Mouse (Mus musculus) embryonic facial prominence, embryonic 10.5 days (tissue): Measurements from ENCODE around the gene Trub1. TPM values are rescaled to one million over a fixed set of nuclear protein-coding genes. Genes with fewer than 3 reads are reported as not detected.
A peak's percentile ranks its signal among the peaks of the same experiment; 100 is the strongest.

Source experiments
- DNase-seq: peaks from one replicate; pipeline ENCODE4 v3.0.0-alpha.2; 2017; ENCODE audit warnings: low spot score
- H3K27ac ChIP-seq: fragments of 300-500 bp; sonication (generic); replicated peaks from 2 replicates; pipeline ENCODE4 v1.5.1; 2016; ENCODE audit warnings: mild to moderate bottlenecking
- H3K27me3 ChIP-seq: fragments of 300-500 bp; sonication (generic); replicated peaks from 2 replicates; pipeline ENCODE4 v1.6.1; 2016; ENCODE audit warnings: low read depth, mild to moderate bottlenecking; ENCODE audit not compliant: poor library complexity, severe bottlenecking
- H3K36me3 ChIP-seq: fragments of 300-500 bp; sonication (generic); replicated peaks from 2 replicates; pipeline ENCODE4 v1.6.1; 2016; ENCODE audit warnings: mild to moderate bottlenecking, moderate library complexity
- H3K4me1 ChIP-seq: fragments of 300-500 bp; sonication (generic); 2 replicates; pipeline ENCODE4 v1.6.1; 2016
- H3K4me3 ChIP-seq: fragments of 300-500 bp; sonication (generic); 2 replicates; pipeline ENCODE4 v1.5.1; 2016; ENCODE audit warnings: mild to moderate bottlenecking, moderate library complexity
- H3K9me3 ChIP-seq: fragments of 300-500 bp; sonication (generic); 2 replicates; pipeline ENCODE4 v1.6.1; 2016; ENCODE audit warnings: mild to moderate bottlenecking
- WGBS: fragments of 180-500 bp; shearing (Covaris S2); methylation state at CpG from one replicate; pipeline ENCODE4 v1.1.7; 2016; 5-methylcytosine and 5-hydroxymethylcytosine counted together
- polyA plus RNA-seq: library from polyadenylated mRNA; unstranded; fragments of >200 nt; fragmentation: Nextera tagmentation; extraction: Ambion mirVana; gene quantifications from 2 replicates; pipeline ENCODE4 v1.2.1, GENCODE M21; 2016

Gene Trub1
- 21.7 and 25.6 TPM in 2 replicates for polyA plus RNA-seq

DNA sequence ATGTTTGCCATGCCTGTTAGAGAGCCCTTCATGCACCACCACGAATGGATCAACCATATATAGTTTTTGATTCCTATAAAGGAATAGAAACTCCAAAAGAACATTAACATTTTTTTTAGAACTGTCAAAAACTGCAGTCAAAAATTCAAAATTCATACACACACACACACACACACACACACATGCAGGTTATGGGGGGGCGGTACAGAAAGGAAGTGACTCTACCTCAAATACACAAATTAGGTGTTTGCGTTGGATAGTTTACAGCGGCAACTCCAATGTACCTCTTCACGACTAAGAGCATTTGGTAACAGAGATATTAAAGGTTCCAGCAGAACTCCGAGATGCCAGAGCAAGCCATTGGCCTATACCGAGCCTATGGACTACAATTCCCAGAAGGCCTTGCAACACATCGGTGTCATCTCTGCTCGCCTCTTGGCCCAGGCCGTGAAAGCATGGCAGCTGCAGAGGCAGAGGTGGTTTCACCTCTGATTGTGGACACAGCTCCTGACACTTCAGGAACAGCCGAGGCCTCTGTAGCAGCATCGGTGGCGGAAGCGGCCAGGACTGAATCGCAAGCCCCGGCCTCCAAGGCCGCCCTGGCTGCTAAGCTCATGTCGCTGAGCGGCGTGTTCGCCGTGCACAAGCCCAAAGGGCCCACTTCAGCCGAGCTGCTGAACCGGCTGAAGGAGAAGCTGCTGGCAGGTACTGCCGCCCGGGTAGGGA is at the start of gene Trub1:
TSS of gene Trub1 (plus strand) at position 421 of the 726 bp plus-strand sequence.
- Histone ChIP-seq H3K36me3 (0 out of 2 replicates have a peak, but pooled peaks cover 3% of the 10 kb centered on the region), H3K27me3 (no peaks in the 10 kb centered on the region), H3K27ac (peak within 1 kb of the TSS; percentile 89), H3K4me1 (peaks cover 16% of the 10 kb centered on the region), H3K4me3 (peak within 1 kb of the TSS; percentile 94), H3K9me3 (no peaks in the 10 kb centered on the region)
- 5% methylated on average over 26 of the region's 26 CpGs for WGBS
- peak; percentile 79 for DNase-seq

DNA sequence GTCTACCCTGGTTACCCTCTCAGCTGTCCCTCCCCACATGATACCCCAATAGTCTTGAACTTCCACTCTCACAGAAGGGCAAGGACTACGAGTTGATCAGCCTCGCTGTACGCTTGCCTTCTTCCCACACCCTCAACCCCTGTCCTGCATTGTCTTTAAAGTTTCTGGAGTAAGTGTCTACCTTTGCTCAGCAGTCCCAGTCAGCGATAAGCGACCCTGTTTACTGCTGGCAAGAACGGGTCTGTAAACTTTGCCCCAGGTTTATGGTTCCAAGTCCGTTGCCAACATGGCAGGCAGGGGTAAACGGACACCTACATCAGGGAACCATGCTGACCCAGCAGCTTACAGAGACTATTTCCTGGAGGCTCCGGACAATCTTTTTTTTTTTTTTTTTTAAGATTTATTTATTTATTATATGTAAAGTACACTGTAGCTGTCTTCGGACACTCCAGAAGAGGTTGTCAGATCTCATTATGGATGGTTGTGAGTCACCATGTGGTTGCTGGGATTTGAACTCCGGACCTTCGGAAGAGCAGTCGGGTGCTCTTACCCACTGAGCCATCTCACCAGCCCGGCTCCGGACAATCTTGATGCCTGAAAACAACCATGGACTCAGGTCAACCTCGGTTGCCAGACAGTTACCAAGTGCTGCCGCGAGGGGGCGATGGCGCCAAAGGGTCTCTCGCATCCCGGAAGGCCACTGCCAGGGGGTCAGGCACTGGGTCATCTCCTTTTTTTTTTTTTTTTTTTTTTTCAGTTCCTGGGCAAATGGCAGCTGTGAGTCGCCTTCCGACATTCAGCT is 48.8 kb upstream of the Trub1 start:
- 10% methylated on average over 24 of the region's 24 CpGs for WGBS
- Histone ChIP-seq H3K9me3 (no peaks in the 10 kb centered on the region), H3K27ac (peak overlapping the region; percentile 14; the same call in 1 of the 2 replicates), H3K4me3 (peak overlapping the region; percentile 44), H3K36me3 (no peaks in the 10 kb centered on the region), H3K27me3 (no peaks in the 10 kb centered on the region), H3K4me1 (peaks cover 20% of the 10 kb centered on the region)
- peak; percentile 91 for DNase-seq

DNA sequence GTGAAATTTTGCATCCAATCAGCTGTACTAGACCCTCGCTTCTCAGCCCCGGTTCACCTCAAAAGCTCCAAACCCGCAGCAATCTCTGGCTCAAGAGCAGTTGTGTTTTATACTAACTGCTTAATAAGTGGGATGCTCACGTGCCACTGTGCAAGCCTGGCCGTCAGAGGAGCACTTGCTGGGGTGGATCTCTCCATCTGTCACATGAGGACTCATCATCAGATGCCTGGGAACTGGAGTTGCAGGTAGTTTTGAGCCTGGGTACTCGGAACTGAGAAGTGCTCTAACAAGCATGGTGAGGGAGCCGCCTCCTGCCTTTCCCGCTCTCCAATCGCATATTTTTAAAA is 48.2 kb upstream of the Trub1 start:
- peaks cover 20% of the 10 kb centered on the region for H3K4me1 ChIP-seq
- no peaks in the 10 kb centered on the region for H3K27me3 ChIP-seq
- no peak for DNase-seq
- H3K9me3 ChIP-seq = no peaks in the 10 kb centered on the region
- peak overlapping the region; percentile 48; the same call in 1 of the 2 replicates for H3K27ac ChIP-seq
- H3K36me3 ChIP-seq = no peaks in the 10 kb centered on the region
- 5% methylated on average over 9 of the region's 9 CpGs for WGBS
- peak overlapping the region; percentile 44 for H3K4me3 ChIP-seq

DNA sequence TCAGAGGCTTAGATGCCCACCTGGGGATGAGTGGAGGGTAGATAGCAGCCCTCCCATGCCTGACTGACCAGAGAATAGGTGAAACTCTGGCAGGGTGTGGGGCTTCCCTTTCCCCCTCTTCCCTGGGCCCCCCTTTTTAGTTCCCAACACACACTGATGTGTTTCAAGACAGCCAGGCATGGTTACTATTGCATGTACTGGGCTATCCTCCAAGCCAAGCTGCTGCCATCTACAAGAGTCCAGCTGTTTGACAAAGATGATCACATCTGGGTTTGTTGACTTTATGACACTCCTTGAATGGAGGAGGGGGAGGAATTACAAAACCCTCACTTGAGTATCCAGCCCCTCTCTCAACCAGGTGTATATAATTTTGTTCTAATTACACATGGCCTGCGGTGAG is 44.8 kb upstream of the Trub1 start:
- no peaks in the 10 kb centered on the region for H3K9me3 ChIP-seq
- 83% methylated on average over 1 of the region's 1 CpGs for WGBS
- H3K36me3 ChIP-seq = no peaks in the 10 kb centered on the region
- no peak overlapping the region for H3K4me3 ChIP-seq
- no peak for DNase-seq
- peaks cover 42% of the 10 kb centered on the region for H3K4me1 ChIP-seq
- H3K27me3 ChIP-seq = no peaks in the 10 kb centered on the region
- no peak overlapping the region for H3K27ac ChIP-seq

DNA sequence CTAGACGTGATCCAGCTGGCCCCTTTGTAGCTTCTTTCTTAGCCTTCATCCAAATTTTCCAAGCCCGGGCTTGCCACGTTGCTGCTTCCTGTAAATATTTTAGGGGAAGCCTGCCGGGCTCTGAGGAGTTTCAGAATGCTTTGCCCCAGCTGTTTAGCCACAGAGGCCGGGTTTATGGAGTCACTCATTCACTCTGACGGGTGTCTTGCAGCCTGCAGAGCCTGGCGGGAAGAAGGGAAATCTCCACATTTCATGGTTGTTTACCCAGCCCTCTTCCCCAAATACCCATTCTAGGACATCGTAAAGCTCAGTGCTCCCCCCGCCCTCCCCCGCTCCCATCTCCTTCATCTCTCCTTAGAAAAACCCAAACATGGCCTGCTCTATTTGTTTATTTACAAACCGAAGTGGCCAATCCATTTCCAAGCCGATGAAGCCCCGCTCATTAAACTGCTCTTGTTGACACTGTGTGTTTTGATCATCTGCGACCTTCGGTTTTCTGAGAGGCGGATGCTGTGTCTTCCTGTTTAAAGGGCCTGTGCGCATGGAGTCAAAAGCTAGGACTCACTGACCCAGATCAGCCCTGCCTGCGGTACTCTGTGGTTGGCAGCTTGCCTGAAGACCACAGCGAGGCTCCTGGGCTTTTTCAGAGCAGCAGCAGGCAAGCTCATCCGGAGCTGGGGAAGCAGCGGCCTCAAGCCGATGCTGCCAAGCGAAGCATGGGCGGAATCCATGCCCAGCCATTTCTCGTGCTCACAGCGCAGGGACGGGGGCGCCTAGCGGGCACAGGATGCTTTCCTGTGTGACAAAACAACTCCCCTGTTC is 41.1 kb upstream of the Trub1 start:
- 44% methylated on average over 29 of the region's 29 CpGs for WGBS
- Histone ChIP-seq H3K36me3 (no peaks in the 10 kb centered on the region), H3K4me3 (peak overlapping the region; percentile 21; the same call in 1 of the 2 replicates), H3K27ac (peak overlapping the region; percentile 78), H3K4me1 (peaks cover 30% of the 10 kb centered on the region), H3K9me3 (no peaks in the 10 kb centered on the region), H3K27me3 (no peaks in the 10 kb centered on the region)
- peak; percentile 61 for DNase-seq

DNA sequence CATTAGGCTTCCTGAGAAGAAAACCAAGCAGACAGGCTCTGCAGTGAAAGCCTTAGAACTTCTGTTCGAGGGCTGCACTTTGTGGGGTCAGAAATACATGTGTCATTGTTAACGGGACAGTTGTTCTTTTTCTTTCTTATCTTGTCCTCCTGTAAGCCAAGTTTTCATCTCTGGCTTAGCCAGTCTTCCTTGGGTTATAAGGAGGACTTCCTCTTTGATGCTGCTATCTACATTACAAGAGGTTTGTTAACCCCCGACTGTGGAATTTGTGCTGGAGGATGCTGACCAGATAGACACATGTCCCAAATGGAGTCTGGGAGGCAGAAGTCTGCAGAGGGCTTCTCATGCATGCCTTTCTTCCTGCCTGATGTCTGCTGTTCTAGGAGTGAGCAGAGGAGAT is 39.5 kb upstream of the Trub1 start:
- WGBS = 84% methylated on average over 3 of the region's 3 CpGs
- H3K27ac ChIP-seq = no peak overlapping the region
- no peak overlapping the region for H3K4me3 ChIP-seq
- no peaks in the 10 kb centered on the region for H3K9me3 ChIP-seq
- peaks cover 33% of the 10 kb centered on the region for H3K4me1 ChIP-seq
- no peaks in the 10 kb centered on the region for H3K36me3 ChIP-seq
- DNase-seq = no peak
- H3K27me3 ChIP-seq = no peaks in the 10 kb centered on the region; the same call in 1 of the 2 replicates

DNA sequence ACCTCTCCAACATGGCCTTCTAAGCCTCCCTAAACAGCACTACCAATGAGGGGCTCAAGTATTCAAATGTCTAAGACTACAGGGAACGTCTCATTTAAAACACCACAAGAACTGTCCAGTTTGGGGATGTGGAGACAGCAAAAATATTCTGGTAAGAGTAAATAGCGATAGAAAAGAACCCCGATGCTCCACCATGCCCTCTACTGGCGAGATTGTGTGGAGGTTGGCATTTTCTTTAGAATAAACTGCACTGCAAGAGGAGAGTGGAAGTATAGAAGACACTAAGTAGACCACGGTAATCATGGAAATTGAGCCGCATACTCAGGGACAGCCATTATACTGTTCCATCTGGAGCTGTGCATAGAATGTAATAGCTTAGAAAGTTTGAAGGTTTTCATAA is 38.8 kb upstream of the Trub1 start:
- Histone ChIP-seq H3K4me3 (no peak overlapping the region), H3K27me3 (no peaks in the 10 kb centered on the region; the same call in 1 of the 2 replicates), H3K36me3 (no peaks in the 10 kb centered on the region), H3K27ac (no peak overlapping the region), H3K9me3 (no peaks in the 10 kb centered on the region), H3K4me1 (peaks cover 33% of the 10 kb centered on the region)
- no peak for DNase-seq
- 82% methylated on average over 6 of the region's 6 CpGs for WGBS

DNA sequence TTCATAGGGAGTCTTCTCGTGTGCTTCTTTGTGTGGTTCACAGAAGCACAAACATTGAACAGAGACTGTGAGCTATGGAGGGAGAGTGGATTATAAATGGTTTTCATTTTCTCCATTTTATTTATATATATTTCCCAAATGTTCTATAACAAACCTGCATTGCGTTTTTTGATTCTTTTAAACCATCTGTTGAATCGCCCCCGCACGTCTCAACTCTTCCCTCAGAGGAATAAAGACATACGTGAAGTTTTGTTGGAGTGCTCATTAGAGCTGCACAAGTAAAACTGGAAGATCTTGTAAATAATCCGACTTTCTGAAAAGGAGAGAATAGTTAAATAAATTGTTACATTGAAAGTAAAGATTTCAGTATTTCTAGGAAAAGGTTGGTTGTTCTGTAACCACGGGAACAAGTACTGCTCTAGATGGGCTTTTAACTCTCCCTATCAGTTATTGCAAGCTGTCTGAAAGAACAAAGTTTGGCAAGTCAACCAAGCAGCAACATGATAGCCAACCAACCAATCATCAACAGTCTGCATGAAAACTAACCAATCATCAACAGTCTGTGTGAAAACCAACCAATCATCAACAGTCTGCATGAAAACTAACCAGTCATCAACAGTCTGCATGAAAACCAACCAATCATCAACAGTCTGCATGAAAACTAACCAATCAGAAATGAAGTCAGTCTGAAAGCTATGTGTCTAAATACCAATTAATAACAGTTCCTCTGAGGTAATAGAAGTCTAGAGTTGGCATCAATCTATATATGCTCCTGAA is 37.5 kb upstream of the Trub1 start:
- peaks cover 33% of the 10 kb centered on the region for H3K4me1 ChIP-seq
- WGBS = 89% methylated on average over 8 of the region's 8 CpGs
- no peak for DNase-seq
- H3K9me3 ChIP-seq = no peaks in the 10 kb centered on the region
- no peak overlapping the region for H3K4me3 ChIP-seq
- no peaks in the 10 kb centered on the region; the same call in 1 of the 2 replicates for H3K27me3 ChIP-seq
- no peaks in the 10 kb centered on the region for H3K36me3 ChIP-seq
- no peak overlapping the region for H3K27ac ChIP-seq

DNA sequence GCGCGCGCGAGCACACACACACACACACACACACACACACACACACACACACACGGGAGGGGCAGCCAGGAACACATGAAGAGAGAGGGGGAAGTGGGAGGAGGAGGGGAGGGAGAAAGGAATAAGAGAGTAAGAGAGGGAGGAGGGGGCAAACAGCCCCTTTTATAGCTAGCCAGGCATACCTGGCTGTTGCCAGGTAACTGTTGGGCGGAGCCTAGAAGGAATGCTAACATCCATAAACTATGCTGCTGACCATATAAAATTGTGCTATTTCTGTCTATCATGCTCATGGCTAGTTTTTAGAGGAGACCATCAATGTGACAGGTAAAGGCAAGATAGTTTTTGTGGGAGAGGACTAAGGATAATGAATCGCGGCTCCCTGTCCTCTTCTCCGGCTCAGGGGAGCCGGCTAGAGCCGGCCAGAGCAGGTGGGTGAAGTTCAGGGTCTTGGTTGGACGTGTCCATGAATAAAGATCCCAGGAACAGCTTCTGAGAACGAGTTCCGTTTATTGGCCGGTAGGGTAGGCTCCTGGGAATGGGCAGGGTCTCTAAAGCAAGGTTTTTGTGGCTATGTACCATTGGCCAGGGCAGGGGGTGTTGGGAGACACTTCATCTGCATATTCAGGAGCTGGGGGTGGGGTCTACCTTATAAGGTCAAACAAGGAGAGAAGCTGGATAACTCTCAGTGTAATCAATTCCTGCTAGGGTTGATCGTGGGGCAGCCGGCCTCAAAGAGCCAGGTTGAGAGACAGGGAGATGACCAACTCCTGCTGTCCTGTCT is 34.7 kb upstream of the Trub1 start:
- peaks cover 20% of the 10 kb centered on the region for H3K4me1 ChIP-seq
- 19% methylated on average over 17 of the region's 17 CpGs for WGBS
- no peaks in the 10 kb centered on the region for H3K36me3 ChIP-seq
- H3K27ac ChIP-seq = peak overlapping the region; percentile 41; the same call in 1 of the 2 replicates
- peaks cover 4% of the 10 kb centered on the region; the same call in 1 of the 2 replicates for H3K27me3 ChIP-seq
- peak; percentile 53 for DNase-seq
- H3K9me3 ChIP-seq = no peaks in the 10 kb centered on the region
- H3K4me3 ChIP-seq = peak overlapping the region; percentile 44

DNA sequence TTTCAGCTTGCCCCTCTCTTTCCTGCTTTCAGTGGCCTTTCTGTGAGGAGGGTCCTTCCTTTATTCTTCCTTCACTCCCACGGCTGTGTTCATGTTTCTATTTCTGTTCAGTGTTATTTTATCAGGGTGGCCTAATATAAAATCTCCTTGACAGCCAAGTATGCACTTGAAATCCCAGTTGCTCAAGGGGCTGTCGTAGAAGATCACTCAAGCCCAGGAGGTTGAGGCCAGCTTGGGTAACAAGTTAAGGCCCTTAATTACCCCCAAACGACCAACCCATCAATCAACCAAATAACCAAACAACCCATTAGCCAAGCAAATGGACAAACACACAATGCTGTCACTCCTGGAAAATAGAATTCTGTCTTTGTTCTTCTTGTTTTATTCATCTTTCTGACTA is 29.3 kb upstream of the Trub1 start:
- Histone ChIP-seq H3K4me1 (peaks cover 20% of the 10 kb centered on the region), H3K27ac (no peak overlapping the region), H3K4me3 (no peak overlapping the region), H3K9me3 (no peaks in the 10 kb centered on the region), H3K27me3 (0 out of 2 replicates have a peak, but pooled peaks cover 4% of the 10 kb centered on the region), H3K36me3 (no peaks in the 10 kb centered on the region)
- 37% methylated on average over 3 of the region's 3 CpGs for WGBS
- DNase-seq = no peak

DNA sequence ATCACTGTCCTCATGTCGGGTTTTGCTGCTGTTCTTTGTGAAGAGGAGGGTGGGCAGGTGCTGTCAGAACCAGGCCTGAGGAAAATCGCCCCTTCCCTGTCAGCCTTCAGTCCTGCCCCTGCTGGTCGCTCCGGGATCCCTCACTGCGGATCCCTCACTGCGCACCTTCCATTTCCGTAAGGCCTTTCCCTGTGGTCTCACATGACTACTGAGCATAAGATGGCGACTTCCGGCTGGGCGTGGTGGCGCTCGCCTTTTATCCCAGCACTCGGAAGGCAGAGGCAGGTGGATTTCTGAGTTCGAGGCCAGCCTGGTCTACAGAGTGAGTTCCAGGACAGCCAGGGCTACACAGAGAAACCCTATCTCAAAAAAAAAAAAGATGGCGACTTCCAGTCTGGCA is 27.4 kb upstream of the Trub1 start:
- no peak for DNase-seq
- H3K4me1 ChIP-seq = peaks cover 21% of the 10 kb centered on the region
- no peaks in the 10 kb centered on the region for H3K36me3 ChIP-seq
- 94% methylated on average over 15 of the region's 15 CpGs for WGBS
- H3K27me3 ChIP-seq = 0 out of 2 replicates have a peak, but pooled peaks cover 4% of the 10 kb centered on the region
- no peaks in the 10 kb centered on the region for H3K9me3 ChIP-seq
- no peak overlapping the region for H3K27ac ChIP-seq
- no peak overlapping the region for H3K4me3 ChIP-seq
